Mouse (Mus musculus) ovary, postnatal 14 days (tissue): ENCODE data around the gene Krcc1.

Experiments used
- DNase-seq: peaks from one replicate; pipeline ENCODE4 v3.0.0; 2022; ENCODE audit warnings: low spot score

Krcc1 gene

GRCm38 (mm10) chr6:71332236-71332965 is 60.9 kb downstream of the Krcc1 start:
- DNase-seq: no peak

DNA sequence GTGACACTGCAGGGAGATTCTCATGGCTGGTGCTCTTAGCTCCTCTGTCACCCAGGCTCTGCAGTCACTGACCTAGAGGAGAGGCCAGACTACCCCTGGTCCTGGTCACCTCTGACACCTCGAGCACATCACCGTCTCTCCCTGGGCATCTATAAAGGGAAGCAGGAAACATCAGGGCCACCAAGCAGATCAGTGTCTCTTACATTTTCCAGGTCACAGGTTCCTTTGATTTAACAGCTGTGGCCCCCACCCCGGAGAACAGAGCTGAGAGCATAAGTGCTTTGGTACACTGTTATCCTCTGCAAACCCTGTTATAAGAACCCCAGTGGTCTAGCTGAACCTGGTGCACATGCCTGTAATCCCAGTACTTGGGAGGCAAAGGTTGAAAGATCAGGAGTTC is 61.6 kb downstream of the Krcc1 start:
- no peak for DNase-seq

- no peak for DNase-seq
These were observed 62.2 kb downstream of the Krcc1 start for GRCm38 (mm10) chr6:71333578-71334273.
